Mouse (Mus musculus): ENCODE results near the gene Wdr64.

The Wdr64 gene

GRCm38 (mm10) chr1:175698293-175698692, at the start of gene Wdr64:
TSS of gene Wdr64 (plus strand) at chr1:175698593.
- no peak for DNase-seq

GRCm38 (mm10) chr1:175648615-175649014, 49.8 kb upstream of the Wdr64 start:
- DNase-seq: no peak

GRCm38 (mm10) chr1:175659900-175660299, 38.5 kb upstream of the Wdr64 start:
- no peak for DNase-seq

- DNase-seq: peak; percentile 37 to 44
Observed at GRCm38 (mm10) chr1:175668666-175669405, 29.6 kb upstream of the Wdr64 start.

- no peak for DNase-seq
Observed at GRCm38 (mm10) chr1:175669456-175669855, 28.9 kb upstream of the Wdr64 start.

GRCm38 (mm10) chr1:175670042-175670441, 28.4 kb upstream of the Wdr64 start:
- DNase-seq: no peak

GRCm38 (mm10) chr1:175671626-175672025, 26.8 kb upstream of the Wdr64 start:
- DNase-seq: no peak

GRCm38 (mm10) chr1:175673563-175674325, 24.6 kb upstream of the Wdr64 start:
- DNase-seq: no peak

- no peak for DNase-seq
Observed at GRCm38 (mm10) chr1:175675116-175675515, 23.3 kb upstream of the Wdr64 start.

- no peak for DNase-seq
Observed at GRCm38 (mm10) chr1:175677459-175677858, 20.9 kb upstream of the Wdr64 start.

GRCm38 (mm10) chr1:175680995-175681394, 17.4 kb upstream of the Wdr64 start:
- no peak for DNase-seq

GRCm38 (mm10) chr1:175691686-175692245, 6.6 kb upstream of the Wdr64 start:
- DNase-seq: no peak

GRCm38 (mm10) chr1:175692246-175692996, 6.0 kb upstream of the Wdr64 start, which contains the start of the genes Opn3 and Chml:
TSS of gene Opn3 (minus strand) at chr1:175692776.
TSS of gene Chml (minus strand) at chr1:175692901.
- DNase-seq: peak; percentile 99 to 100

- DNase-seq: no peak
Observed at GRCm38 (mm10) chr1:175692997-175693361, 5.4 kb upstream of the Wdr64 start.

- peak; percentile 9 to 12 for DNase-seq
Observed at GRCm38 (mm10) chr1:175693429-175693960, 4.9 kb upstream of the Wdr64 start.

GRCm38 (mm10) chr1:175699375-175699774, 982 bp downstream of the Wdr64 start:
- DNase-seq: no peak

GRCm38 (mm10) chr1:175699796-175700195, 1.4 kb downstream of the Wdr64 start:
- peak; percentile 5 to 26 for DNase-seq

- DNase-seq: no peak
Observed at GRCm38 (mm10) chr1:175701145-175701544, 2.8 kb downstream of the Wdr64 start.

GRCm38 (mm10) chr1:175707599-175707998, 9.2 kb downstream of the Wdr64 start:
- no peak for DNase-seq

GRCm38 (mm10) chr1:175708013-175708412, 9.6 kb downstream of the Wdr64 start:
- no peak for DNase-seq

GRCm38 (mm10) chr1:175712338-175712909, 14.0 kb downstream of the Wdr64 start:
- no peak for DNase-seq

- DNase-seq: no peak
Observed at GRCm38 (mm10) chr1:175716832-175717231, 18.4 kb downstream of the Wdr64 start.

All from thymus, postnatal 36 days (tissue).